ENCODE assay signal across 24 mouse cellular contexts in genomic region chr6:81751631-81752030, GRCm38 (mm10).
"Had no signal": no experiment of that assay in that cellular context is flagged by ENCODE, and none has a peak within 500 bp of the region (broad histone marks: within the 10 kb centered on the region; RNA-seq: fewer than 3 reads in every experiment).

No protein-coding gene starts in this region.

- H3K4me3 ChIP-seq: embryonic facial prominence, embryonic 10.5 days; embryonic facial prominence, embryonic 12.5 days; embryonic facial prominence, embryonic 13.5 days; embryonic facial prominence, embryonic 15.5 days; erythroblast, embryonic 14.5 days; forebrain, embryonic 10.5 days; forebrain, embryonic 12.5 days; forebrain, embryonic 13.5 days; forebrain, embryonic 15.5 days; gastrocnemius, adult 2 months; heart, adult 2 months had no signal

- H3K27ac ChIP-seq: embryonic facial prominence, embryonic 10.5 days; embryonic facial prominence, embryonic 12.5 days; embryonic facial prominence, embryonic 13.5 days; embryonic facial prominence, embryonic 15.5 days; forebrain, embryonic 10.5 days; forebrain, embryonic 12.5 days; forebrain, embryonic 13.5 days; forebrain, embryonic 15.5 days; gastrocnemius, adult 2 months; heart, adult 2 months had no signal

- DNase-seq: cerebellum, adult 8-10 months; cerebellum, adult 9-10 months; cerebellum, postnatal 10 days; cerebellum, postnatal 14 days; cerebellum, postnatal 25 days; cerebellum, postnatal 36 days; embryo, embryonic 11 days; forebrain, postnatal 0 days; gastrocnemius, adult 2 months; gastrocnemius, postnatal 10 days; gastrocnemius, postnatal 14 days; gastrocnemius, postnatal 25 days; gastrocnemius, postnatal 36 days; heart, adult 18-20 months; heart, adult 2 months had no signal
